Mouse (Mus musculus) MN1 (cell line): ENCODE data around the gene Fbxl13.

Experiments used
- DNase-seq: peaks from one replicate; pipeline ENCODE4 v3.0.0-alpha.2; 2016; ENCODE audit warnings: low spot score

The Fbxl13 gene

GRCm38 (mm10) chr5:21482446-21483222 is 162.8 kb downstream of the Fbxl13 start:
- peak; percentile 16 for DNase-seq

- DNase-seq = no peak
Observed at GRCm38 (mm10) chr5:21481521-21481920, 163.9 kb downstream of the Fbxl13 start.

- no peak for DNase-seq
Observed at GRCm38 (mm10) chr5:21479746-21480145, 165.7 kb downstream of the Fbxl13 start.

GRCm38 (mm10) chr5:21478428-21478827 is 167.0 kb downstream of the Fbxl13 start:
- DNase-seq = no peak

- DNase-seq = no peak
Observed at GRCm38 (mm10) chr5:21468100-21468499, 177.3 kb downstream of the Fbxl13 start.

- DNase-seq = no peak
Observed at GRCm38 (mm10) chr5:21467387-21467786, 178.0 kb downstream of the Fbxl13 start.

- no peak for DNase-seq
Observed at GRCm38 (mm10) chr5:21440833-21441530, 204.5 kb downstream of the Fbxl13 start.

GRCm38 (mm10) chr5:21439446-21440110 is 205.9 kb downstream of the Fbxl13 start:
- no peak for DNase-seq

- DNase-seq = no peak
Observed at GRCm38 (mm10) chr5:21438428-21438827, 207.0 kb downstream of the Fbxl13 start.

GRCm38 (mm10) chr5:21436471-21436975 is 208.9 kb downstream of the Fbxl13 start:
- DNase-seq = no peak

- DNase-seq = no peak
Observed at GRCm38 (mm10) chr5:21434148-21434929, 211.1 kb downstream of the Fbxl13 start.
